Mouse (Mus musculus) forebrain, embryonic 12.5 days (tissue): ENCODE measurements around the gene Klrc3. TPM values are rescaled to one million over a fixed set of nuclear protein-coding genes. Genes with fewer than 3 reads are reported as not detected.
"Not testable (repeated sequence)": the region's sequence is repeated elsewhere in the genome, so short reads cannot be mapped to it uniquely, and the experiment has no call there.

ENCODE experiments used
- ATAC-seq: fragments of 200-750 bp; cut with Nextera tagmentation; 2 replicates; pipeline ENCODE4 v1.8.0; 2017; ENCODE audit warnings: moderate TSS enrichment; ENCODE audit not compliant: low FRiP score
- H3K27ac ChIP-seq: fragments of 300-500 bp; sonication (generic); 2 replicates; pipeline ENCODE4 v1.5.1; 2016; ENCODE audit warnings: mild to moderate bottlenecking
- H3K27me3 ChIP-seq: fragments of 300-500 bp; sonication (generic); 2 replicates; pipeline ENCODE4 v1.6.1; 2016; ENCODE audit warnings: mild to moderate bottlenecking
- H3K36me3 ChIP-seq: fragments of 300-500 bp; sonication (generic); replicated peaks from 2 replicates; pipeline ENCODE4 v1.6.1; 2016; ENCODE audit warnings: mild to moderate bottlenecking
- H3K4me1 ChIP-seq: fragments of 300-500 bp; sonication (generic); 2 replicates; pipeline ENCODE4 v1.6.1; 2016
- H3K4me2 ChIP-seq: fragments of 300-500 bp; sonication (generic); 2 replicates; pipeline ENCODE4 v1.6.1; 2016; ENCODE audit warnings: mild to moderate bottlenecking, moderate library complexity
- H3K4me3 ChIP-seq: fragments of 300-500 bp; sonication (generic); replicated peaks from 2 replicates; pipeline ENCODE4 v1.5.1; 2016; ENCODE audit warnings: mild to moderate bottlenecking
- H3K9ac ChIP-seq: fragments of 300-500 bp; sonication (generic); 2 replicates; pipeline ENCODE4 v1.6.1; 2016; ENCODE audit warnings: mild to moderate bottlenecking
- H3K9me3 ChIP-seq: fragments of 300-500 bp; sonication (generic); 2 replicates; pipeline ENCODE4 v1.6.1; 2016
- WGBS: fragments of 180-500 bp; shearing (Covaris S2); methylation state at CpG from one replicate; pipeline ENCODE4 v1.1.7; 2016; 5-methylcytosine and 5-hydroxymethylcytosine counted together
- polyA plus RNA-seq: library from polyadenylated mRNA; unstranded; fragments of >200 nt; fragmentation: Nextera tagmentation; extraction: Ambion mirVana; gene quantifications from 2 replicates; pipeline ENCODE4 v1.2.1, GENCODE M21; 2016

Gene Klrc3
- not detected in 2 replicates for polyA plus RNA-seq

GRCm38 (mm10) chr6:129643237-129643636 is at the start of gene Klrc3:
TSS of gene Klrc3 (minus strand) at chr6:129643337.
- not testable (repeated sequence) for H3K36me3 ChIP-seq, H3K4me1 ChIP-seq, H3K9ac ChIP-seq, H3K9me3 ChIP-seq, ATAC-seq, H3K27me3 ChIP-seq, H3K4me2 ChIP-seq, H3K27ac ChIP-seq, H3K4me3 ChIP-seq
- 83% methylated on average over 3 of the region's 3 CpGs for WGBS

- not testable (repeated sequence) for H3K4me1 ChIP-seq, H3K9ac ChIP-seq, H3K27ac ChIP-seq, H3K9me3 ChIP-seq, ATAC-seq, H3K4me2 ChIP-seq, H3K27me3 ChIP-seq, H3K36me3 ChIP-seq, H3K4me3 ChIP-seq
- 79% methylated on average over 10 of the region's 10 CpGs for WGBS
These were observed 48.3 kb upstream of the Klrc3 start for GRCm38 (mm10) chr6:129691436-129691835.

GRCm38 (mm10) chr6:129680379-129680778 is 37.2 kb upstream of the Klrc3 start:
- Histone ChIP-seq H3K9ac (no peak overlapping the region), H3K27me3 (no peaks in the 10 kb centered on the region), H3K4me2 (no peak overlapping the region), H3K9me3 (no peaks in the 10 kb centered on the region), H3K27ac (no peak overlapping the region), H3K4me1 (no peaks in the 10 kb centered on the region), H3K4me3 (no peak overlapping the region), H3K36me3 (no peaks in the 10 kb centered on the region)
- 67% methylated on average over 1 of the region's 1 CpGs for WGBS
- no peak for ATAC-seq

GRCm38 (mm10) chr6:129678873-129679272 is 35.7 kb upstream of the Klrc3 start, which contains the start of gene Klrc1:
TSS of gene Klrc1 (minus strand) at chr6:129678973.
- ATAC-seq: no peak
- H3K9ac ChIP-seq: no peak within 1 kb of the TSS
- H3K4me1 ChIP-seq: no peaks in the 10 kb centered on the region
- no peaks in the 10 kb centered on the region for H3K27me3 ChIP-seq
- H3K9me3 ChIP-seq: no peaks in the 10 kb centered on the region
- no peaks in the 10 kb centered on the region for H3K36me3 ChIP-seq
- H3K27ac ChIP-seq: no peak within 1 kb of the TSS
- 86% methylated on average over 3 of the region's 3 CpGs for WGBS
- no peak within 1 kb of the TSS for H3K4me3 ChIP-seq
- H3K4me2 ChIP-seq: no peak within 1 kb of the TSS

GRCm38 (mm10) chr6:129661301-129661700 is 18.2 kb upstream of the Klrc3 start:
- not testable (repeated sequence) for H3K9me3 ChIP-seq, H3K27ac ChIP-seq, H3K4me3 ChIP-seq, H3K9ac ChIP-seq, H3K27me3 ChIP-seq, ATAC-seq, H3K4me1 ChIP-seq, H3K36me3 ChIP-seq, H3K4me2 ChIP-seq
- WGBS: no CpG with 5 or more reads among the region's 3 CpGs

- WGBS: 80% methylated on average over 4 of the region's 4 CpGs
These were observed 17.5 kb upstream of the Klrc3 start, which contains the start of gene Klrc2 for GRCm38 (mm10) chr6:129660589-129660988. TSS of gene Klrc2 (minus strand) at chr6:129660689.

GRCm38 (mm10) chr6:129644054-129644453 is 917 bp upstream of the Klrc3 start:
- H3K4me1 ChIP-seq, ATAC-seq, H3K27me3 ChIP-seq, H3K36me3 ChIP-seq, H3K9ac ChIP-seq, H3K4me3 ChIP-seq, H3K9me3 ChIP-seq, H3K4me2 ChIP-seq, H3K27ac ChIP-seq: not testable (repeated sequence)
- 69% methylated on average over 2 of the region's 3 CpGs for WGBS

More at GRCm38 (mm10) chr6:129660589-129660988, 17.5 kb upstream of the Klrc3 start, which contains the start of gene Klrc2:
- not testable (repeated sequence) for H3K9ac ChIP-seq, ATAC-seq, H3K4me1 ChIP-seq, H3K4me2 ChIP-seq, H3K27ac ChIP-seq, H3K27me3 ChIP-seq, H3K4me3 ChIP-seq, H3K36me3 ChIP-seq, H3K9me3 ChIP-seq

- H3K27ac ChIP-seq, H3K9ac ChIP-seq, H3K4me1 ChIP-seq, H3K4me2 ChIP-seq, H3K9me3 ChIP-seq, ATAC-seq, H3K4me3 ChIP-seq, H3K27me3 ChIP-seq, H3K36me3 ChIP-seq: not testable (repeated sequence)
- WGBS: 84% methylated on average over 2 of the region's 2 CpGs
These were observed 12.1 kb downstream of the Klrc3 start for GRCm38 (mm10) chr6:129631046-129631445.

- Histone ChIP-seq H3K9ac (no peak within 1 kb of the TSS), H3K4me2 (no peak within 1 kb of the TSS), H3K4me3 (no peak within 1 kb of the TSS), H3K9me3 (no peaks in the 10 kb centered on the region), H3K4me1 (no peaks in the 10 kb centered on the region), H3K27me3 (no peaks in the 10 kb centered on the region), H3K36me3 (no peaks in the 10 kb centered on the region), H3K27ac (no peak within 1 kb of the TSS)
- 78% methylated on average over 4 of the region's 4 CpGs for WGBS
- ATAC-seq: no peak
These were observed 19.4 kb downstream of the Klrc3 start, which contains the start of gene Klrk1 for GRCm38 (mm10) chr6:129623735-129624134. TSS of gene Klrk1 (minus strand) at chr6:129623864.

GRCm38 (mm10) chr6:129608372-129608771 is 34.8 kb downstream of the Klrc3 start:
- Histone ChIP-seq H3K4me3 (no peak overlapping the region), H3K36me3 (no peaks in the 10 kb centered on the region), H3K9me3 (no peaks in the 10 kb centered on the region), H3K27ac (no peak overlapping the region), H3K4me2 (no peak overlapping the region), H3K27me3 (no peaks in the 10 kb centered on the region), H3K9ac (no peak overlapping the region), H3K4me1 (no peaks in the 10 kb centered on the region)
- ATAC-seq: no peak

- no peak for ATAC-seq
- no peak within 1 kb of the TSS for H3K4me3 ChIP-seq
- H3K27ac ChIP-seq: no peak within 1 kb of the TSS
- no peaks in the 10 kb centered on the region for H3K36me3 ChIP-seq
- no peak within 1 kb of the TSS for H3K9ac ChIP-seq
- H3K4me2 ChIP-seq: no peak within 1 kb of the TSS
- no peaks in the 10 kb centered on the region for H3K27me3 ChIP-seq
- H3K4me1 ChIP-seq: no peaks in the 10 kb centered on the region
- WGBS: 81% methylated on average over 3 of the region's 3 CpGs
- H3K9me3 ChIP-seq: no peaks in the 10 kb centered on the region
These were observed 51.6 kb downstream of the Klrc3 start, which contains the start of gene Klrd1 for GRCm38 (mm10) chr6:129591508-129591907. TSS of gene Klrd1 (plus strand) at chr6:129591782.
